Mouse (Mus musculus): Measurements from ENCODE around the gene Ap1m2. TPM values are rescaled to one million over a fixed set of nuclear protein-coding genes. Genes with fewer than 3 reads are reported as not detected.
A peak's percentile ranks its signal among the peaks of the same experiment; 100 is the strongest.
"Not testable (repeated sequence)": the region's sequence is repeated elsewhere in the genome, so short reads cannot be mapped to it uniquely, and the experiment has no call there.

The Ap1m2 gene
- polyA plus RNA-seq, 1 experiment from 2014 or later = 67.7 TPM

DNA sequence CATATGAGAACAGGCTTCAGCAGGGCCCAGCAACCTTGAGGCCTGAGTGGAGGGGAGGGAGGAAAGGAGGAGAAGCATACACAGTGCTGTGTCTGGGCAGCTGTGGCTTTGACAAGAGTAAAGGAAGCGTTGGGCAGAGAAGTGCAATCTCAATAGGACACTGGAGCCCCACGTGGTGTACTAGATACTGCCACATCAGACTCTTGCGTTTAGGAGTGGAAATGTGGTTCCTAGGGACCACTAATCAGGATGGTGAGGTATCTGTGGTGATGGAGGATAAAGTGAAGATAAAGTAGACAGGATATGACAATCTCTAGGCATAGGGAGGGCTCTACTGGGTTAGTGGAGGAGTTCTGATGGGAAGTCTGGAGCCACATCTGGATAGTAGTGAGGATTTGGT, 25.4 kb downstream of the Ap1m2 start:
- peak overlapping the region; percentile 62; the same call in 1 of the 2 replicates for H3K9ac ChIP-seq
- H3K4me1 ChIP-seq = peaks cover 29% of the 10 kb centered on the region
- no peaks in the 10 kb centered on the region for H3K27me3 ChIP-seq (replicated peaks)
- 60% methylated on average over 3 of the region's 3 CpGs for WGBS
- no peaks in the 10 kb centered on the region for H3K9me3 ChIP-seq
- peaks cover 8% of the 10 kb centered on the region for H3K36me3 ChIP-seq
- no peak overlapping the region for H3K27ac ChIP-seq
- peak overlapping the region; percentile 78 for H3K4me2 ChIP-seq
- ATAC-seq (ENCODE audit: insufficient read depth, low FRiP score, low read depth) = no peak
- H3K4me3 ChIP-seq (replicated peaks) = peak overlapping the region; percentile 79

DNA sequence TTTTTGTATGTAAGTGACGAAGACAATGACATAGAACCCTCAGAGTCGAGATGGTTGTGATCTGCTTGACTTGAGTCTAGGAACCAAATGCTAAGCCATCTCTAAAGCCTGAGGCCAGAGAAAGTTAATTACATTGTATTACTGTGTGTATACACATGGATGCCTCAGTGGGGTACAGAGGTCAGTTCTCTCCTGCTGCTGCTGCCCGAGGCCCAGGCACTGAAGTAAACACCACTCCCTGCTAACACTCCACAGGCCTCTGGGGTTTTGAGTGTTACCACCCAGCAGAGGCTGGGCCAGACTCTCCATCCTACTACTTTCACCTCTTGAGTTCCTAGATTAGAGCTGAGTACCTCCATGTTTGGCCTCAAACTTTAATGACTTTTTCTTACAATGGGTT, 28.1 kb downstream of the Ap1m2 start:
- H3K4me3 ChIP-seq (replicated peaks) = no peak overlapping the region
- H3K9ac ChIP-seq = no peak overlapping the region
- H3K27me3 ChIP-seq (replicated peaks) = no peaks in the 10 kb centered on the region
- WGBS = 71% methylated on average over 3 of the region's 3 CpGs
- H3K4me2 ChIP-seq = no peak overlapping the region
- ATAC-seq (ENCODE audit: insufficient read depth, low FRiP score, low read depth) = no peak
- H3K36me3 ChIP-seq = peaks cover 32% of the 10 kb centered on the region
- no peaks in the 10 kb centered on the region for H3K9me3 ChIP-seq
- peaks cover 18% of the 10 kb centered on the region for H3K4me1 ChIP-seq
- H3K27ac ChIP-seq = no peak overlapping the region

DNA sequence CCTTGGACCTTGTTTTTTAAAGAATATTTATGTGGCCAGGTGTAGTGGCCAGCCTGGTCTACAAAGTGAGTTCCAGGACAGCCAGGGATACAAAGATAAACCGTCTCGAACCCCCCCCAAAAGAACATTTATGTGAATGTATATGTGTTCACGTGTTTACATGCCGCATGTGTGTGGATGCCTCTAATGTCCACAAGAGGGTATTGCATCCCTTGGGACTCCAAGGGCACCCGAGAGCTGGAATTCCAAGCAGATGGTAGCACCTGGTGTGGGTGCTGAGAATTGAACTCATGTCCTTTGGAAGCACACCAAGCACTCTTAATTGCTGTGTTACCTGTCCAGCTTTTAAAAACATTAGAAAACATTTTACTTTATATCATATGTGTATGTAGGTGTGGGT, 28.5 kb downstream of the Ap1m2 start:
- no peak overlapping the region for H3K4me2 ChIP-seq
- no peaks in the 10 kb centered on the region for H3K27me3 ChIP-seq (replicated peaks)
- H3K4me1 ChIP-seq = peaks cover 14% of the 10 kb centered on the region
- peaks cover 34% of the 10 kb centered on the region for H3K36me3 ChIP-seq
- WGBS = 91% methylated on average over 5 of the region's 5 CpGs
- ATAC-seq (ENCODE audit: insufficient read depth, low FRiP score, low read depth) = no peak
- H3K27ac ChIP-seq = no peak overlapping the region
- H3K9me3 ChIP-seq = no peaks in the 10 kb centered on the region
- no peak overlapping the region for H3K4me3 ChIP-seq (replicated peaks)
- no peak overlapping the region for H3K9ac ChIP-seq

DNA sequence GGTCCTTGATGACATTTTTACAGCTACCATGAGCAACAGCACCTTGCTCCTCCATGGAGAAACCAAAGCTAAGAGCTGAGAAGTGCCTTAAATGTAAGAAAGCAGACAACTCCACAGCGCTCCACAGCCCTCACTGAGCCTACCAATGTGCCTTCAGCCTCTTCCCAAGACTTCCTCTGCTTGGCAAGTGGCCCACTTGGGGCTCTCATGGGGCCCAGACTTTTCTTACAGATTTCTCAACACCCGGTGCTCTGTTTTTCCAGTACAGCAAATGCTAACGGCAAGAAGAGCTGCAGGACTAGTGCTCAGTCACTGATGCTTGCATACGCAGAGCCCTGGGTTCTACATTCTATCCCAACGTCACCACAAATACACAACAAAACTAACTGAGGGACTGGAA, 34.4 kb downstream of the Ap1m2 start:
- no peaks in the 10 kb centered on the region for H3K27me3 ChIP-seq (replicated peaks)
- 90% methylated on average over 5 of the region's 5 CpGs for WGBS
- ATAC-seq (ENCODE audit: insufficient read depth, low FRiP score, low read depth) = no peak

DNA sequence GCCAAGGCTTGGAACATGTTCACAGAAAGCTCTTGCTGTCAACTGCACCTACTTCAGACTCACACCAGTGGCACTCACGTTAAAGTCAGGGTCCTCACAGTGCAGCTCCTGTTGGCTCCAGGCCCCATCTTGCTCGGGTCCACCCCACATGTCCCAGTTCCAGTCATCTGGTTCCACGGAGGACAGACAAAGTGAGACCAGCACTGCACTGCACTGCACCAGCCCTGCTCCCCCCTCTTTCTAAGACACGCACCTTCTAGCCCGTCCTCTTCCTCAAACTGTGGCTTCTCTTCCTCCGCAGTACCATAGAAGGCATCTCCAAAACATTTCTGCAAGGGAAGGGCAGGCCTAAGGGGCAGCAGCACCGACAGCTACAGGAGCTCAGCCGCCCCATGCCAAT, 35.8 kb downstream of the Ap1m2 start:
- Histone ChIP-seq H3K27me3 (replicated peaks) (no peaks in the 10 kb centered on the region), H3K9me3 (no peaks in the 10 kb centered on the region), H3K4me3 (replicated peaks) (no peak overlapping the region), H3K4me2 (no peak overlapping the region), H3K4me1 (no peaks in the 10 kb centered on the region), H3K36me3 (peaks cover 76% of the 10 kb centered on the region), H3K27ac (no peak overlapping the region), H3K9ac (no peak overlapping the region)
- no peak for ATAC-seq (ENCODE audit: insufficient read depth, low FRiP score, low read depth)
- WGBS = 88% methylated on average over 8 of the region's 8 CpGs

More for the DNA sequence above, 34.4 kb downstream of the Ap1m2 start:
- Histone ChIP-seq H3K9ac (no peak overlapping the region), H3K4me3 (replicated peaks) (no peak overlapping the region), H3K4me1 (no peaks in the 10 kb centered on the region), H3K27ac (no peak overlapping the region), H3K4me2 (no peak overlapping the region), H3K36me3 (peaks cover 77% of the 10 kb centered on the region), H3K9me3 (no peaks in the 10 kb centered on the region)

DNA sequence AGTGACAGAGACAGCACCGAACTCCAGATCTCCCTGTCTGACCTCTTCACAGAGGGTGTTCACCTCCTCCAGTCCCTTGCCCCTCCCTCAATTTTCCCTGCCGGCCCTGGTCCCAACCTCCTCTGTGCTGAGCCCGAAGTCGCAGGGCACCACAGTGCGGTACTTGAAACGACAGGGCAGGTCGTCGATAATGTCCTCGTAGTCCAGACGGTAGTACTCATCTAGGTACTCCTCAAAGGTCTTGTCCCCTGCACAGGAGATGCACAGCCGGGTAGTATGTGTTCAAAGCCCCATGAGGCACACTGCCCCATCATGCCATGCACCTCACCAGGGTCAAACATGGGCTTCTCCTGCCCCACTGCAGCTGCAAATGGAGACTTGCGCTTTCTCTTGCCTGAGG, 36.4 kb downstream of the Ap1m2 start:
- H3K9me3 ChIP-seq = no peaks in the 10 kb centered on the region
- H3K27me3 ChIP-seq (replicated peaks) = no peaks in the 10 kb centered on the region
- no peaks in the 10 kb centered on the region for H3K4me1 ChIP-seq
- ATAC-seq (ENCODE audit: insufficient read depth, low FRiP score, low read depth) = no peak
- no peak overlapping the region for H3K4me2 ChIP-seq
- no peak overlapping the region for H3K27ac ChIP-seq
- 84% methylated on average over 12 of the region's 12 CpGs for WGBS
- no peak overlapping the region for H3K4me3 ChIP-seq (replicated peaks)
- H3K9ac ChIP-seq = no peak overlapping the region
- H3K36me3 ChIP-seq = peaks cover 76% of the 10 kb centered on the region

DNA sequence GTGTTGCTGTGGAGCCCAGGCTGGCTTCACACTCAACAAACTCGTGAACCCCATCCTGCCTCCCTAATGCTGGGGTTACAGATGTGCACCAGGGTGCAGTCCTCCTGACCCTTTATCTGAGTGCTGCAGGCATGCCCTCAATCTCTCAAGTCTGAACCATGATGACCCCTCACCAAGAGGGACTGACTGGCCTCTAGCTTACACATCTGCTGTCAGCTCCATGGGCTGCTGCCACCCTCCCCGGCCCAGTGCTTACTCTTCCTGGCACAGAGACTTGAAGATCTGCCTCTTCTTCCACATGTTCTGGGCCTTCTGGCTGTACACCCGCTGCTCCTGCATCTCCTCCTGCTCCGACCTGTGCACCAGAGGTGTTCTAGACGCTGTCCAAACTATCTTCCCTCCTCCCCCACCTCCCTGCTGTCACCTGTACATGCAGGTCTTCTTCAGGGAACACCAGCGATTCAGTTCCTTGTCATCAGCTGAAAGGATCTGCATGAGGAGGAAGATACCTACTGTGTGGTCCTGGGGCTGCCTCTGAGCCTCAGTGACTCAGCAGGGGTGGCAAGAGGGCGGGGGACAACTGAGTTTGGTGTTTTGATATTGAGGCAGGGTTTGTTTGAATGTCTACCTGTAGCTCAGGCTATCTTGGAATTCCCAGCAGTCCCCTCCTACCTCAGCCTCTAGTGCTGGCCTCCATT, 37.0 kb downstream of the Ap1m2 start:
- ATAC-seq (ENCODE audit: insufficient read depth, low FRiP score, low read depth) = no peak
- H3K4me3 ChIP-seq (replicated peaks) = no peak overlapping the region
- H3K9ac ChIP-seq = no peak overlapping the region
- no peaks in the 10 kb centered on the region for H3K9me3 ChIP-seq
- H3K4me2 ChIP-seq = no peak overlapping the region
- WGBS = 76% methylated on average over 7 of the region's 7 CpGs
- H3K36me3 ChIP-seq = peaks cover 77% of the 10 kb centered on the region
- no peaks in the 10 kb centered on the region for H3K4me1 ChIP-seq
- H3K27me3 ChIP-seq (replicated peaks) = no peaks in the 10 kb centered on the region
- H3K27ac ChIP-seq = no peak overlapping the region

DNA sequence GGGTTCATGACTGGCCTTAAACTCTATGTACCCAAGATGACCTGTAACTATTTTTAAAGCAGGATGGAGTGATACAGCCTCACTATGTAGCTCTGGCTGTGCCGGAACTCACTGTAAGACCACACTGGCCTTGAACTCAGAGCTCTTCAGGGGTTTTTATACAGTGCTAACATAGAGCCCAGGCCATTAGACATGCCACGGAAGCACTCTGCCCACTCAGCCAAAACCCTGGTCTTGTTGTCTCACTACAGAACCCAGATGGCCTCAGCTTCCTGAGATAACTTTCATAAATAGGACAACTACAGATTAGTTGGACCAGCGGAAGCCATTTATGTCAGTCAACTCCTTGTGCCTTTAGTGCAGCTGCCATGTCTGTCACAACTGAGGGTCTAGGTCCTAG, 37.8 kb downstream of the Ap1m2 start:
- WGBS = 90% methylated on average over 3 of the region's 3 CpGs

DNA sequence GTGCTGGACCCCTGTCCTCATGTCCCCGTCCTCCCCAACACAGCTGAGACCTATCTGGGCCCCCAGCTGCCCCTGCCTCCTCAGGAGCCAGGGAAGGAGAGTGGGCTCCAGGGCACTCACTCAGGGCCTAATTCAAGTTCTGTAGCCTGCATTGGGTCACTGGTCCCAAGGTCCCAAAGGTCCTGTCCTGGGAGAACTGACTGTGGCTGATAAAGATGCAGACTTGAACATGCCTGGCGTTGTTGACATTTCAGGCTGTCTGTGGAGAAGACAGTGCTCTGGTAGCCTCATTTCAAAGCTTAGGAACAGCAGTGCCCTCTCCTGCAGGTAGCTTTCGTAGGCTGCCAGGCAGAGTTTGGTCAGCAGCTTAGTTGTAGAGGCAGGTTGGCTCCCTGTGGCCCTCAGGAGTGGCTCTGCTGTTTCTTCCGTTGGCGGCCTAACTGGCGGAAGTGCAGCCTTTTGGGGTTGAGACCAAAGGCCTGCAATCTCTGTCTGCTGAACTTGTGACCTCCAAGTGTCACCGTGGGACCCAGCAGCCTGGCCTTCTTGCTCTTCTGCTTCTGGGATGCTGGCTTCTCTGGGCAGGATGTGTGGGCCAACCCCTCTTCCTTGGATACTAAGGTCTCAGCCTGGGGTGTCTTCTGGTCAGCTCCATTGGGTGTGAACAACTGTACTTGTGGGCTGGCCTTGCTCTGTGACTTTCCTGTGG, 38.5 kb downstream of the Ap1m2 start:
- ATAC-seq (ENCODE audit: insufficient read depth, low FRiP score, low read depth) = no peak
- 81% methylated on average over 7 of the region's 7 CpGs for WGBS
- Histone ChIP-seq H3K9me3 (no peaks in the 10 kb centered on the region), H3K36me3 (peaks cover 69% of the 10 kb centered on the region), H3K4me1 (no peaks in the 10 kb centered on the region), H3K9ac (no peak overlapping the region), H3K4me3 (replicated peaks) (no peak overlapping the region), H3K4me2 (no peak overlapping the region), H3K27me3 (replicated peaks) (no peaks in the 10 kb centered on the region), H3K27ac (no peak overlapping the region)

More for the DNA sequence above, 37.8 kb downstream of the Ap1m2 start:
- Histone ChIP-seq H3K4me2 (no peak overlapping the region), H3K9me3 (no peaks in the 10 kb centered on the region), H3K27me3 (replicated peaks) (no peaks in the 10 kb centered on the region), H3K36me3 (peaks cover 70% of the 10 kb centered on the region), H3K9ac (no peak overlapping the region), H3K4me3 (replicated peaks) (no peak overlapping the region), H3K4me1 (no peaks in the 10 kb centered on the region), H3K27ac (no peak overlapping the region)
- no peak for ATAC-seq (ENCODE audit: insufficient read depth, low FRiP score, low read depth)

DNA sequence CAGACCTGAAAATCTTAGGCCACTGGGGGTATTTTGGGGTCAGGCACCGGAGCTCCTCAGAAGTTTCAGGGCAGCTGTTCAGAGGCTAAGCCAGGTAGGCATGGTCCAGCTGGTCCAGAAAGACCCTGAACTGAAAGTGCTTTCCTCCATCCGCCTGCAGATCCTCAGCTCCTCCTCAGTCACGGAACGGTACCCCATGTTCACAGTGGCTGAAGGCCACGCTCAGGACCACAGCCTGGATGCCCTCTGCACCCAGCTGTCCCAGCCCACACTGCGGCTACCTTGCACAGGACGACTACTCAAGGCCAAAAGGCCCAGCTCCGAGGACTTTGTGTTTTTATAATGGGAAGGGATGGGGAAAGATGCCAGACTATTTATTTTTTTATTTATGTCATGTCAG, 39.0 kb downstream of the Ap1m2 start:
- Histone ChIP-seq H3K4me1 (no peaks in the 10 kb centered on the region), H3K9ac (no peak overlapping the region), H3K4me3 (replicated peaks) (no peak overlapping the region), H3K36me3 (peaks cover 74% of the 10 kb centered on the region), H3K27ac (no peak overlapping the region), H3K9me3 (no peaks in the 10 kb centered on the region), H3K4me2 (no peak overlapping the region), H3K27me3 (replicated peaks) (no peaks in the 10 kb centered on the region)
- no peak for ATAC-seq (ENCODE audit: insufficient read depth, low FRiP score, low read depth)
- WGBS = 83% methylated on average over 8 of the region's 8 CpGs

DNA sequence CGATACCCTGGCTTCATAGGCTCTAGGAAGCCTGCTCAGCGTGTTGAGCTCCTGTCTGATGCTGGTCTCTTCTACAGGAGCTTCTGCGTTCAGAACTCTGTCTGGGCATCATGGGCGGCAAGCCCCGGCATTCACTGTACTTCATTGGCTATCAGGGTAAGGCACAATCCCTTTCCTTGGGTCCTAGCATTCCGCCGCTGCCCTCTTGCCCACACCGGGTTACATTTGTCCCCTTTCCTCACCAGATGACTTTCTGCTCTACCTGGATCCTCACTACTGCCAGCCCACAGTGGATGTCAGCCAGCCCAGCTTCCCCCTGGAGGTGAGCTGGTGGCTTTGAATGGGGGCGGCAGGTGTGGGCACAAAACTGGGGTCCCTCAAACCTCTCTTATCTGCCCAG, 39.7 kb downstream of the Ap1m2 start:
- peaks cover 69% of the 10 kb centered on the region for H3K36me3 ChIP-seq
- H3K4me3 ChIP-seq (replicated peaks) = no peak overlapping the region
- H3K27me3 ChIP-seq (replicated peaks) = no peaks in the 10 kb centered on the region
- H3K4me1 ChIP-seq = no peaks in the 10 kb centered on the region
- H3K9ac ChIP-seq = no peak overlapping the region
- no peak overlapping the region for H3K27ac ChIP-seq
- no peak for ATAC-seq (ENCODE audit: insufficient read depth, low FRiP score, low read depth)
- H3K4me2 ChIP-seq = no peak overlapping the region
- H3K9me3 ChIP-seq = no peaks in the 10 kb centered on the region
- whole genome bisulfite sequencing = 87% methylated on average over 9 of the region's 9 CpGs

DNA sequence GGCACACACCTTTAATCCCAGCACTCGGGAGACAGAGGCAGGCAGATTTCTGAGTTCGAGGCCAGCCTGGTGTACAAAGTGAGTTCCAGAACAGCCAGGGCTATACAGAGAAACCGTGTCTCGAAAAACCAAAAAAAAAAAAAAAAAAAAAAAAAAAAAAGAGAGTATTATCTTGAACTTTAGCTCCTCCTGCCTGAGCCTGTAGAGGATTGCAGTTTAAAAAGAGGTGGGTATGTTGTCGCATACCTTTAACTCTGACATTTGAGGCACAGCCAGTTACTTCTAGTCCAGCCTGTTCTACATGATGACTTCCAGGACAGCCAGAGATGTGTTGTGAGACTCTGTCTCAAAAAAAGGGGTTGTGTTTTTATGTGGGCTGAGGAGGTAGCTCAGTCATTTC, 42.5 kb downstream of the Ap1m2 start:
- not testable (repeated sequence) for H3K4me3 ChIP-seq (replicated peaks); ATAC-seq (ENCODE audit: insufficient read depth, low FRiP score, low read depth); H3K27ac ChIP-seq; H3K9me3 ChIP-seq; H3K4me2 ChIP-seq; H3K9ac ChIP-seq; H3K27me3 ChIP-seq (replicated peaks)
- 70% methylated on average over 5 of the region's 5 CpGs for WGBS
- H3K4me1 ChIP-seq = peaks cover 15% of the 10 kb centered on the region
- peaks cover 53% of the 10 kb centered on the region for H3K36me3 ChIP-seq

Measured in stomach, embryonic 15.5 days (tissue).